Mouse (Mus musculus): ENCODE results near the gene Tbc1d2b. TPM values are rescaled to one million over a fixed set of nuclear protein-coding genes. Genes with fewer than 3 reads are reported as not detected.

Tbc1d2b gene
- polyA plus RNA-seq, 1 experiment from 2014 or later, result 9.6 TPM

GRCm38 (mm10) chr9:90200501-90200900 is 70.1 kb downstream of the Tbc1d2b start:
- Histone ChIP-seq H3K4me3 (ENCODE audit: low read depth, low read length) (no peak overlapping the region), H3K27ac (replicated peaks; ENCODE audit: low read depth, low read length) (no peak overlapping the region), H3K9ac (ENCODE audit: low read length) (no peak overlapping the region), H3K9me3 (ENCODE audit: control insufficient read depth, low read length) (no peaks in the 10 kb centered on the region), H3K36me3 (ENCODE audit: control insufficient read depth, insufficient read depth, low read length) (no peaks in the 10 kb centered on the region; the same call in 1 of the 2 replicates), H3K27me3 (ENCODE audit: control insufficient read depth, insufficient read depth, low read length) (no peaks in the 10 kb centered on the region), H3K4me1 (ENCODE audit: control insufficient read depth, insufficient read depth, low read length) (no peaks in the 10 kb centered on the region), H3K4me2 (ENCODE audit: low read depth, severe bottlenecking) (no peak overlapping the region)
- DNase-seq (ENCODE audit: low spot score) (no peak), ATAC-seq (ENCODE audit: insufficient number of reproducible peaks, low FRiP score, low TSS enrichment, low read depth) (no peak)
- WGBS, result 93% methylated on average over 4 of the region's 4 CpGs

- no peaks in the 10 kb centered on the region; the same call in 1 of the 2 replicates for H3K36me3 ChIP-seq (ENCODE audit: control insufficient read depth, insufficient read depth, low read length)
- H3K27me3 ChIP-seq (ENCODE audit: control insufficient read depth, insufficient read depth, low read length), result no peaks in the 10 kb centered on the region
- no peak overlapping the region for H3K4me2 ChIP-seq (ENCODE audit: low read depth, severe bottlenecking)
- H3K4me3 ChIP-seq (ENCODE audit: low read depth, low read length), result no peak overlapping the region
- ATAC-seq (ENCODE audit: insufficient number of reproducible peaks, low FRiP score, low TSS enrichment, low read depth) (no peak), DNase-seq (ENCODE audit: low spot score) (no peak)
- H3K9me3 ChIP-seq (ENCODE audit: control insufficient read depth, low read length), result no peaks in the 10 kb centered on the region
- no peak overlapping the region for H3K9ac ChIP-seq (ENCODE audit: low read length)
- H3K27ac ChIP-seq (replicated peaks; ENCODE audit: low read depth, low read length), result no peak overlapping the region
- H3K4me1 ChIP-seq (ENCODE audit: control insufficient read depth, insufficient read depth, low read length), result no peaks in the 10 kb centered on the region
- 96% methylated on average over 18 of the region's 18 CpGs for WGBS
Observed at GRCm38 (mm10) chr9:90199611-90200010, 71.0 kb downstream of the Tbc1d2b start.

- H3K9me3 ChIP-seq (ENCODE audit: control insufficient read depth, low read length), result no peaks in the 10 kb centered on the region
- H3K4me3 ChIP-seq (ENCODE audit: low read depth, low read length), result no peak overlapping the region
- no peak overlapping the region for H3K4me2 ChIP-seq (ENCODE audit: low read depth, severe bottlenecking)
- ATAC-seq (ENCODE audit: insufficient number of reproducible peaks, low FRiP score, low TSS enrichment, low read depth), result no peak
- no peak for DNase-seq (ENCODE audit: low spot score)
- no peak overlapping the region for H3K27ac ChIP-seq (replicated peaks; ENCODE audit: low read depth, low read length)
- WGBS, result 75% methylated on average over 10 of the region's 10 CpGs
- peaks cover 2% of the 10 kb centered on the region for H3K36me3 ChIP-seq (ENCODE audit: control insufficient read depth, insufficient read depth, low read length)
- H3K9ac ChIP-seq (ENCODE audit: low read length), result no peak overlapping the region
- H3K4me1 ChIP-seq (ENCODE audit: control insufficient read depth, insufficient read depth, low read length), result no peaks in the 10 kb centered on the region
- no peaks in the 10 kb centered on the region for H3K27me3 ChIP-seq (ENCODE audit: control insufficient read depth, insufficient read depth, low read length)
Observed at GRCm38 (mm10) chr9:90198531-90199449, 71.8 kb downstream of the Tbc1d2b start.

DNA sequence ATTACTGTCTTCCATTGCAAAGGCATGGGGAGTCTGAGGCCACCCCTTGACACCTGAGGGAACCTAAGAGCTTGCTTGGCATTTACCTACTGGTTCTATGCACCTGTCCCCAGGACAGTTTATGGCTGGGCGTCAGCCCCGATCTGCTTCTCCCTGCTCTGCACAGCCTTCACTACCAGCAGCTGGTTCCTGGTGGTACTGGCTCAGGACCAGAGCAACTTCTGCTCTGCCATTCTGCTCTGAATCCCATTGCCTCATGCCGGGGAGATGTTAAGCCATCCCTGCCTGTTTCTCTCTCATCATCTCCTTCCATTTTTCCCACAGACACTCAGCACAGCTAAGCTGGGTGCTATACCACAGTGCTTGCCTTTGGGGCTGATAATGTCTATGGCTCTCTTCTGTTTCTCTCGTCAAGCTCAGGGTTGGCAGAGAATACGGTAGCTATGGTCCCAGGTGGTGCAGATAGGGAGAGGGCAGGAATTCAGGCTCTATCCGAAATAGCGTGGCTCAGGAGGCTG is 72.7 kb downstream of the Tbc1d2b start:
- H3K4me1 ChIP-seq (ENCODE audit: control insufficient read depth, insufficient read depth, low read length), result no peaks in the 10 kb centered on the region
- H3K36me3 ChIP-seq (ENCODE audit: control insufficient read depth, insufficient read depth, low read length), result peaks cover 2% of the 10 kb centered on the region
- H3K4me2 ChIP-seq (ENCODE audit: low read depth, severe bottlenecking), result no peak overlapping the region
- H3K4me3 ChIP-seq (ENCODE audit: low read depth, low read length), result no peak overlapping the region
- DNase-seq (ENCODE audit: low spot score) (no peak), ATAC-seq (ENCODE audit: insufficient number of reproducible peaks, low FRiP score, low TSS enrichment, low read depth) (no peak)
- no peak overlapping the region for H3K27ac ChIP-seq (replicated peaks; ENCODE audit: low read depth, low read length)
- WGBS, result 87% methylated on average over 7 of the region's 7 CpGs
- H3K9me3 ChIP-seq (ENCODE audit: control insufficient read depth, low read length), result no peaks in the 10 kb centered on the region
- no peak overlapping the region for H3K9ac ChIP-seq (ENCODE audit: low read length)
- H3K27me3 ChIP-seq (ENCODE audit: control insufficient read depth, insufficient read depth, low read length), result no peaks in the 10 kb centered on the region

GRCm38 (mm10) chr9:90197116-90197665 is 73.4 kb downstream of the Tbc1d2b start:
- WGBS, result 87% methylated on average over 7 of the region's 7 CpGs
- Histone ChIP-seq H3K27ac (replicated peaks; ENCODE audit: low read depth, low read length) (no peak overlapping the region), H3K4me1 (ENCODE audit: control insufficient read depth, insufficient read depth, low read length) (no peaks in the 10 kb centered on the region), H3K9me3 (ENCODE audit: control insufficient read depth, low read length) (no peaks in the 10 kb centered on the region), H3K4me3 (ENCODE audit: low read depth, low read length) (no peak overlapping the region), H3K9ac (ENCODE audit: low read length) (no peak overlapping the region), H3K4me2 (ENCODE audit: low read depth, severe bottlenecking) (no peak overlapping the region), H3K27me3 (ENCODE audit: control insufficient read depth, insufficient read depth, low read length) (no peaks in the 10 kb centered on the region), H3K36me3 (ENCODE audit: control insufficient read depth, insufficient read depth, low read length) (peaks cover 2% of the 10 kb centered on the region)
- ATAC-seq (ENCODE audit: insufficient number of reproducible peaks, low FRiP score, low TSS enrichment, low read depth) (no peak), DNase-seq (ENCODE audit: low spot score) (no peak)

- 93% methylated on average over 7 of the region's 7 CpGs for WGBS
- peaks cover 2% of the 10 kb centered on the region for H3K36me3 ChIP-seq (ENCODE audit: control insufficient read depth, insufficient read depth, low read length)
- no peak overlapping the region for H3K9ac ChIP-seq (ENCODE audit: low read length)
- no peaks in the 10 kb centered on the region for H3K27me3 ChIP-seq (ENCODE audit: control insufficient read depth, insufficient read depth, low read length)
- H3K4me2 ChIP-seq (ENCODE audit: low read depth, severe bottlenecking), result no peak overlapping the region
- no peaks in the 10 kb centered on the region for H3K4me1 ChIP-seq (ENCODE audit: control insufficient read depth, insufficient read depth, low read length)
- H3K4me3 ChIP-seq (ENCODE audit: low read depth, low read length), result no peak overlapping the region
- no peak overlapping the region for H3K27ac ChIP-seq (replicated peaks; ENCODE audit: low read depth, low read length)
- DNase-seq (ENCODE audit: low spot score) (no peak), ATAC-seq (ENCODE audit: insufficient number of reproducible peaks, low FRiP score, low TSS enrichment, low read depth) (no peak)
- H3K9me3 ChIP-seq (ENCODE audit: control insufficient read depth, low read length), result no peaks in the 10 kb centered on the region
Observed at GRCm38 (mm10) chr9:90196262-90196661, 74.3 kb downstream of the Tbc1d2b start.

GRCm38 (mm10) chr9:90195000-90195399 is 75.6 kb downstream of the Tbc1d2b start:
- DNase-seq (ENCODE audit: low spot score), result no peak
- Histone ChIP-seq H3K4me3 (ENCODE audit: low read depth, low read length) (no peak overlapping the region), H3K9me3 (ENCODE audit: control insufficient read depth, low read length) (no peaks in the 10 kb centered on the region), H3K4me1 (ENCODE audit: control insufficient read depth, insufficient read depth, low read length) (no peaks in the 10 kb centered on the region), H3K27ac (replicated peaks; ENCODE audit: low read depth, low read length) (no peak overlapping the region), H3K4me2 (ENCODE audit: low read depth, severe bottlenecking) (no peak overlapping the region), H3K9ac (ENCODE audit: low read length) (no peak overlapping the region), H3K36me3 (ENCODE audit: control insufficient read depth, insufficient read depth, low read length) (peaks cover 2% of the 10 kb centered on the region; the same call in 1 of the 2 replicates), H3K27me3 (ENCODE audit: control insufficient read depth, insufficient read depth, low read length) (no peaks in the 10 kb centered on the region)
- WGBS, result 79% methylated on average over 10 of the region's 10 CpGs
- ATAC-seq (ENCODE audit: insufficient number of reproducible peaks, low FRiP score, low TSS enrichment, low read depth), result no peak

DNA sequence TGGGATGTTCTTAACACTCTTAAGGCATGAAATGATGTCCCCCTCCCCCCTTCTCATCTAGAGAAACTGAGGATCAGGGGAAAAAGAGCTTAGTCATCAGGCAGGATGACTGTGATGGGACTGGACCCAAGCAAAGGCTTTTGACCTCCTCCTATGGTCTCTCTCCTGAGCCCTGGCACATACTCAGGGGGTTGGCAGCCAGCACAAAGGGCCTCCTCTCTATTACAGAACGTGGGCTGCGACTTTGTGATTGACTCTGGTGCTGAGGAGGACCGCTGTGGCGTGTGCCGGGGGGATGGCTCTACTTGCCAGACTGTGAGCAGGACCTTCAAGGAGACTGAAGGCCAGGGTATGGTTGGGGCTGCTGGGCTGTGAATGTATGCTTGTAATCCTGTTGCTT is 81.2 kb downstream of the Tbc1d2b start:
- Histone ChIP-seq H3K4me1 (ENCODE audit: control insufficient read depth, insufficient read depth, low read length) (no peaks in the 10 kb centered on the region), H3K36me3 (ENCODE audit: control insufficient read depth, insufficient read depth, low read length) (peaks cover 2% of the 10 kb centered on the region), H3K9me3 (ENCODE audit: control insufficient read depth, low read length) (no peaks in the 10 kb centered on the region), H3K27me3 (ENCODE audit: control insufficient read depth, insufficient read depth, low read length) (no peaks in the 10 kb centered on the region), H3K9ac (ENCODE audit: low read length) (no peak overlapping the region), H3K4me3 (ENCODE audit: low read depth, low read length) (no peak overlapping the region), H3K4me2 (ENCODE audit: low read depth, severe bottlenecking) (no peak overlapping the region), H3K27ac (replicated peaks; ENCODE audit: low read depth, low read length) (no peak overlapping the region)
- 72% methylated on average over 5 of the region's 5 CpGs for WGBS
- DNase-seq (ENCODE audit: low spot score) (no peak), ATAC-seq (ENCODE audit: insufficient number of reproducible peaks, low FRiP score, low TSS enrichment, low read depth) (no peak)

Measured in limb, embryonic 11.5 days (tissue).